Mouse (Mus musculus) kidney, adult 2 months (tissue): Measurements from ENCODE around the gene Hamp.

Experiments
- CTCF ChIP-seq: fragments of 200-500 bp; conservative IDR thresholded peaks from 2 replicates; pipeline ENCODE4 v1.5.1; 2011; ENCODE audit warnings: low read depth, mild to moderate bottlenecking, control low read depth, low read length, moderate library complexity, mixed read lengths; ENCODE audit not compliant: insufficient read depth, insufficient read length
- POLR2A ChIP-seq: fragments of 200-500 bp; IDR thresholded peaks from one replicate; pipeline ENCODE4 v1.6.1; 2011; ENCODE audit warnings: low read depth, low read length, control low read depth

DNA sequence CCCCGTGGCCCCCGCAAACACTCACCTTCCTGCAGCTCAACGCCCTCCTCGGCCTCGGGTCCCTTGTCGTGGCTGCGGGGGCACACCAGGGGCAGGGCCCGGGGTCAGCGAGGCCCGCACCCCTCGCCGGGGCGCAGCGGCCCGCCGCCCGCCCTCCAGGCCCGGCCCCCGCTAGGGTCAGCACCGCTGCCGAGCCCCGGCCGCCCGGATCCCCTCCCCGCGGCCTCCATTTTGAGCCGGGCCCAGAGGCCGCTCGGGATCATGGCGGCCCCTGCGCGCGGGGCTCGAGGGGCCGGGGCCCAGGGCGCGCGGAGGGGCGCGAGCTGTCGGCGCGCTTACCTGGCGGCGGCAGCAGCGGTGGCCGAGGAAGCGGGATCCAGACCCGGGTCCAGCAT, 12.5 kb upstream of the Hamp start:
- TF ChIP-seq CTCF, result no peak
- no peak for TF ChIP-seq POLR2A
